Mouse (Mus musculus) kidney, postnatal 10 days (tissue): ENCODE results near the gene Slc30a6.
A peak's percentile ranks its signal among the peaks of the same experiment; 100 is the strongest.

Experiments used
- DNase-seq: peaks from one replicate; pipeline ENCODE4 v3.0.0; 2021; ENCODE audit warnings: mixed read lengths

Slc30a6 gene

GRCm38 (mm10) chr17:74395383-74396065 lies at the start of gene Slc30a6:
TSS of gene Slc30a6 (plus strand) at chr17:74395608.
- DNase-seq, result peak; percentile 98

- DNase-seq, result no peak
Measured at GRCm38 (mm10) chr17:74363592-74363991, 31.8 kb upstream of the Slc30a6 start.

- DNase-seq, result no peak
Measured at GRCm38 (mm10) chr17:74376916-74377315, 18.5 kb upstream of the Slc30a6 start.

- DNase-seq, result no peak
Measured at GRCm38 (mm10) chr17:74386657-74387056, 8.8 kb upstream of the Slc30a6 start.

GRCm38 (mm10) chr17:74389847-74390246 lies 5.6 kb upstream of the Slc30a6 start:
- no peak for DNase-seq

GRCm38 (mm10) chr17:74394381-74394780 lies 1.0 kb upstream of the Slc30a6 start:
- DNase-seq, result no peak

- peak; percentile 13 for DNase-seq
Measured at GRCm38 (mm10) chr17:74394855-74395254, 553 bp upstream of the Slc30a6 start.

GRCm38 (mm10) chr17:74396766-74397165 lies 1.4 kb downstream of the Slc30a6 start:
- no peak for DNase-seq

GRCm38 (mm10) chr17:74397173-74397572 lies 1.8 kb downstream of the Slc30a6 start:
- DNase-seq, result no peak

GRCm38 (mm10) chr17:74402486-74403222 lies 7.2 kb downstream of the Slc30a6 start:
- DNase-seq, result no peak

- no peak for DNase-seq
Measured at GRCm38 (mm10) chr17:74406487-74406886, 11.1 kb downstream of the Slc30a6 start.

- DNase-seq, result no peak
Measured at GRCm38 (mm10) chr17:74409722-74410121, 14.3 kb downstream of the Slc30a6 start.

GRCm38 (mm10) chr17:74413324-74413723 lies 17.9 kb downstream of the Slc30a6 start:
- DNase-seq, result no peak

- DNase-seq, result no peak
Measured at GRCm38 (mm10) chr17:74414671-74415070, 19.3 kb downstream of the Slc30a6 start.

- DNase-seq, result no peak
Measured at GRCm38 (mm10) chr17:74416841-74417360, 21.5 kb downstream of the Slc30a6 start.

GRCm38 (mm10) chr17:74418171-74418570 lies 22.8 kb downstream of the Slc30a6 start:
- no peak for DNase-seq

GRCm38 (mm10) chr17:74420656-74421055 lies 25.2 kb downstream of the Slc30a6 start:
- DNase-seq, result no peak

- no peak for DNase-seq
Measured at GRCm38 (mm10) chr17:74424401-74425005, 29.1 kb downstream of the Slc30a6 start.

- no peak for DNase-seq
Measured at GRCm38 (mm10) chr17:74430074-74430473, 34.7 kb downstream of the Slc30a6 start.

- no peak for DNase-seq
Measured at GRCm38 (mm10) chr17:74431481-74431880, 36.1 kb downstream of the Slc30a6 start.

GRCm38 (mm10) chr17:74432631-74433030 lies 37.2 kb downstream of the Slc30a6 start:
- no peak for DNase-seq

GRCm38 (mm10) chr17:74437762-74438161 lies 42.4 kb downstream of the Slc30a6 start:
- DNase-seq, result no peak

- no peak for DNase-seq
Measured at GRCm38 (mm10) chr17:74440486-74440885, 45.1 kb downstream of the Slc30a6 start.

GRCm38 (mm10) chr17:74449776-74450175 lies 54.4 kb downstream of the Slc30a6 start:
- no peak for DNase-seq
